Mouse (Mus musculus): ENCODE results near the gene Lta. TPM values are rescaled to one million over a fixed set of nuclear protein-coding genes. Genes with fewer than 3 reads are reported as not detected.

Lta gene
- polyA plus RNA-seq, 1 experiment, result 2.5 TPM

- WGBS, result 83% methylated on average over 18 of the region's 18 CpGs
- no peak for DNase-seq (ENCODE audit: low read depth, low spot score)
Observed at GRCm38 (mm10) chr17:35218516-35219193, 13.5 kb upstream of the Lta start.

- no peak for DNase-seq (ENCODE audit: low read depth, low spot score)
- 49% methylated on average over 5 of the region's 5 CpGs for WGBS
Observed at GRCm38 (mm10) chr17:35213071-35213470, 7.9 kb upstream of the Lta start.

- WGBS, result 25% methylated on average over 3 of the region's 3 CpGs
- no peak for DNase-seq (ENCODE audit: low read depth, low spot score)
Observed at GRCm38 (mm10) chr17:35210593-35210992, 5.4 kb upstream of the Lta start.

GRCm38 (mm10) chr17:35209785-35210535, 4.8 kb upstream of the Lta start:
- no peak for DNase-seq (ENCODE audit: low read depth, low spot score)
- 38% methylated on average over 12 of the region's 12 CpGs for WGBS

GRCm38 (mm10) chr17:35205380-35205769, 224 bp upstream of the Lta start:
- no peak for DNase-seq (ENCODE audit: low read depth, low spot score)
- 74% methylated on average over 10 of the region's 10 CpGs for WGBS

- WGBS, result 82% methylated on average over 4 of the region's 4 CpGs
- no peak for DNase-seq (ENCODE audit: low read depth, low spot score)
Observed at GRCm38 (mm10) chr17:35202442-35202841, 2.7 kb downstream of the Lta start.

GRCm38 (mm10) chr17:35201787-35202186, 3.4 kb downstream of the Lta start, which contains the start of gene Tnf:
Gene Tnf, minus strand, starts transcription at chr17:35202007.
- no peak for DNase-seq (ENCODE audit: low read depth, low spot score)
- 11% methylated on average over 13 of the region's 13 CpGs for WGBS

GRCm38 (mm10) chr17:35201128-35201527, 4.0 kb downstream of the Lta start:
- DNase-seq (ENCODE audit: low read depth, low spot score), result no peak
- 54% methylated on average over 11 of the region's 11 CpGs for whole genome bisulfite sequencing

GRCm38 (mm10) chr17:35200398-35200797, 4.8 kb downstream of the Lta start:
- 69% methylated on average over 11 of the region's 11 CpGs for WGBS
- DNase-seq (ENCODE audit: low read depth, low spot score), result no peak

- WGBS, result 29% methylated on average over 8 of the region's 8 CpGs
- DNase-seq (ENCODE audit: low read depth, low spot score), result no peak
Observed at GRCm38 (mm10) chr17:35198946-35199345, 6.2 kb downstream of the Lta start.

GRCm38 (mm10) chr17:35198029-35198428, 7.1 kb downstream of the Lta start:
- DNase-seq (ENCODE audit: low read depth, low spot score), result no peak
- WGBS, result 75% methylated on average over 7 of the region's 7 CpGs

- no peak for DNase-seq (ENCODE audit: low read depth, low spot score)
- WGBS, result 64% methylated on average over 6 of the region's 6 CpGs
Observed at GRCm38 (mm10) chr17:35197126-35197525, 8.0 kb downstream of the Lta start.

GRCm38 (mm10) chr17:35196321-35196641, 8.9 kb downstream of the Lta start:
- DNase-seq (ENCODE audit: low read depth, low spot score), result peak; percentile 55
- WGBS, result 10% methylated on average over 9 of the region's 9 CpGs

GRCm38 (mm10) chr17:35195631-35196320, 9.4 kb downstream of the Lta start:
- DNase-seq (ENCODE audit: low read depth, low spot score), result no peak
- WGBS, result 1% methylated on average over 66 of the region's 66 CpGs

GRCm38 (mm10) chr17:35194844-35195630, 10.1 kb downstream of the Lta start:
- DNase-seq (ENCODE audit: low read depth, low spot score), result no peak
- WGBS, result 38% methylated on average over 19 of the region's 19 CpGs

- WGBS, result 58% methylated on average over 28 of the region's 28 CpGs
- no peak for DNase-seq (ENCODE audit: low read depth, low spot score)
Observed at GRCm38 (mm10) chr17:35193881-35194843, 11.0 kb downstream of the Lta start, which contains the start of gene Ltb. Gene Ltb, plus strand, starts transcription at chr17:35194439.

GRCm38 (mm10) chr17:35192924-35193323, 12.2 kb downstream of the Lta start:
- DNase-seq (ENCODE audit: low read depth, low spot score), result no peak
- WGBS, result 85% methylated on average over 5 of the region's 5 CpGs

GRCm38 (mm10) chr17:35191723-35192122, 13.4 kb downstream of the Lta start:
- 62% methylated on average over 2 of the region's 2 CpGs for whole genome bisulfite sequencing
- no peak for DNase-seq (ENCODE audit: low read depth, low spot score)

GRCm38 (mm10) chr17:35190096-35190495, 15.1 kb downstream of the Lta start:
- WGBS, result 74% methylated on average over 4 of the region's 4 CpGs
- no peak for DNase-seq (ENCODE audit: low read depth, low spot score)

Measured in large intestine, adult 2 months (tissue).